Comparison of ENCODE assay signal across 8 mouse cellular contexts in the genomic region with DNA sequence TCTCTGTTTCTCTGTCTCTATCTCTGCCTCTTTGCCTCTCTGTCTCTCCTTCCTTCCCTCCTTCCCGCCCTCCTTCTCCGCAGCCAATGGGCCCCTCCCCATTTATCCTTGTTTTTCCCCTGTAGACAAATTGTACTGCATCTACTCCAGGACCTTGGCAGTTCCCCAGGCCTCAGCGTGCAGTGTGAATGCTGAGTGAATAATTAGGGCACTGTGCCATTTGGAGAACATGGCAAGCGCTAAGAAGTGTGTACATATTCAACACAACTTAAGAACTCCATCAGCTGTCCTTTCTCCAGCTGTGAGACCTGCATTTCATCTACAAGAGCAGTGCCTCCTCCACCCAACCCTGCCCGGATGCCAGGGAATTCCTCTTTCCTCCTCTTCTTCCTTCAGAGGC.
DNase-seq lines count a peak whose midpoint lies in the region; ATAC-seq and TF ChIP-seq lines count a peak whose summit lies in the region.
"Had no signal": no experiment of that assay in that cellular context is flagged by ENCODE, and none has a peak within 500 bp of the region (broad histone marks: within the 10 kb centered on the region; RNA-seq: fewer than 3 reads in every experiment).

No protein-coding gene starts in this region.

- no peak for TF ChIP-seq POLR2A in thymus, adult 2 months (IDR thresholded peaks at IDR 0.05; ENCODE audit: control insufficient read depth, extremely low read depth, insufficient read depth, low read length, poor library complexity)

- no peak overlapping the region for H3K9ac ChIP-seq in hindbrain, embryonic 15.5 days
- no peak overlapping the region for H3K9ac ChIP-seq in hindbrain, embryonic 11.5 days (ENCODE audit: low read depth, low read length)
- H3K9ac ChIP-seq: embryonic facial prominence, embryonic 13.5 days had no signal

- no peak for DNase-seq in hindbrain, embryonic 11.5 days (ENCODE audit: low spot score)
- DNase-seq in adipocyte (ENCODE audit: low spot score): peak; percentile 8
- DNase-seq in cerebellum, adult 18-20 months: peak; percentile 46 to 47
- DNase-seq in left cerebral cortex, postnatal 25 days (ENCODE audit: low spot score in 2 of 2): peak; percentile 31 to 41
- no peak for DNase-seq in thymus, postnatal 14 days
- DNase-seq in thymus, adult 2 months: no peak

- H3K4me3 ChIP-seq in hindbrain, embryonic 15.5 days: no peak overlapping the region
- H3K4me3 ChIP-seq in hindbrain, embryonic 11.5 days (ENCODE audit: low read depth, low read length): no peak overlapping the region
- H3K4me3 ChIP-seq in thymus, adult 2 months (ENCODE audit: control insufficient read depth, insufficient read depth, low read length): no peak overlapping the region
- H3K4me3 ChIP-seq: embryonic facial prominence, embryonic 13.5 days had no signal

- no peak for TF ChIP-seq CTCF in thymus, adult 2 months (IDR thresholded peaks at IDR 0.05; ENCODE audit: borderline replicate concordance, control insufficient read depth, extremely low read depth, insufficient read depth, low read length, poor library complexity)

- no peak overlapping the region for H3K27ac ChIP-seq in hindbrain, embryonic 15.5 days (replicated peaks)
- H3K27ac ChIP-seq in hindbrain, embryonic 11.5 days (ENCODE audit: low read depth, low read length): no peak overlapping the region
- H3K27ac ChIP-seq in thymus, adult 2 months (ENCODE audit: control insufficient read depth, insufficient read depth, low read length): no peak overlapping the region
- H3K27ac ChIP-seq: embryonic facial prominence, embryonic 13.5 days had no signal

- H3K9me3 ChIP-seq in hindbrain, embryonic 15.5 days: no peaks in the 10 kb centered on the region
- H3K9me3 ChIP-seq in hindbrain, embryonic 11.5 days (ENCODE audit: control insufficient read depth, low read length): no peaks in the 10 kb centered on the region
- H3K9me3 ChIP-seq: embryonic facial prominence, embryonic 13.5 days had no signal

- 57% methylated on average over 5 of the region's 5 CpGs for WGBS in hindbrain, embryonic 15.5 days
- WGBS in hindbrain, embryonic 11.5 days: 87% methylated on average over 5 of the region's 5 CpGs
- WGBS in thymus, adult 2 months: 84% methylated on average over 5 of the region's 5 CpGs

- H3K27me3 ChIP-seq in hindbrain, embryonic 15.5 days: no peaks in the 10 kb centered on the region
- no peaks in the 10 kb centered on the region for H3K27me3 ChIP-seq in hindbrain, embryonic 11.5 days (ENCODE audit: control insufficient read depth, insufficient read depth, low read length)
- no peaks in the 10 kb centered on the region for H3K27me3 ChIP-seq in thymus, adult 2 months (ENCODE audit: control insufficient read depth, insufficient read depth, low read length)
- H3K27me3 ChIP-seq: embryonic facial prominence, embryonic 13.5 days had no signal

- no peak overlapping the region for H3K4me2 ChIP-seq in hindbrain, embryonic 15.5 days
- H3K4me2 ChIP-seq in hindbrain, embryonic 11.5 days (replicated peaks; ENCODE audit: low read depth, low read length): no peak overlapping the region
- H3K4me2 ChIP-seq: embryonic facial prominence, embryonic 13.5 days had no signal

- H3K36me3 ChIP-seq in hindbrain, embryonic 15.5 days: no peaks in the 10 kb centered on the region
- H3K36me3 ChIP-seq in hindbrain, embryonic 11.5 days (ENCODE audit: control insufficient read depth, insufficient read depth, low read length): no peaks in the 10 kb centered on the region
- H3K36me3 ChIP-seq in thymus, adult 2 months (ENCODE audit: control insufficient read depth, insufficient read depth, low read length): no peaks in the 10 kb centered on the region
- H3K36me3 ChIP-seq: embryonic facial prominence, embryonic 13.5 days had no signal

- peak; percentile 78 for ATAC-seq in hindbrain, embryonic 15.5 days (ENCODE audit: low FRiP score, low read depth)
- no peak for ATAC-seq in hindbrain, embryonic 11.5 days (ENCODE audit: low FRiP score)

- peaks cover 5% of the 10 kb centered on the region; the same call in 1 of the 2 replicates for H3K4me1 ChIP-seq in hindbrain, embryonic 15.5 days (replicated peaks)
- no peaks in the 10 kb centered on the region for H3K4me1 ChIP-seq in hindbrain, embryonic 11.5 days (replicated peaks; ENCODE audit: control insufficient read depth, insufficient read depth, low read length)
- H3K4me1 ChIP-seq in thymus, adult 2 months (replicated peaks; ENCODE audit: control insufficient read depth, insufficient read depth, low read length): no peaks in the 10 kb centered on the region
- H3K4me1 ChIP-seq: embryonic facial prominence, embryonic 13.5 days had no signal

- intact Hi-C loops in left cerebral cortex, postnatal 25 days (cut with DNase I): no loop called here

Comparison
In these comparisons a context has a peak if more than half of its experiments do, and no peak if none do; other contexts are left out.
1. DNase-seq: peak in adipocyte (single experiment), cerebellum, adult 18-20 months (2 of 2) and left cerebral cortex, postnatal 25 days (2 of 2); none in hindbrain, embryonic 11.5 days (single experiment), thymus, postnatal 14 days (single experiment) and thymus, adult 2 months (single experiment).